Mouse (Mus musculus) E14TG2a.4 (cell line): ENCODE measurements around the gene Atp11a.

ENCODE experiments used
- CTCF ChIP-seq: conservative IDR thresholded peaks from 2 replicates; pipeline ENCODE4 v1.5.1; 2014; ENCODE audit warnings: low read length
- NANOG ChIP-seq: IDR thresholded peaks from 2 replicates; pipeline ENCODE4 v1.6.1; 2014; ENCODE audit warnings: borderline replicate concordance, low read length, mixed read lengths

DNA sequence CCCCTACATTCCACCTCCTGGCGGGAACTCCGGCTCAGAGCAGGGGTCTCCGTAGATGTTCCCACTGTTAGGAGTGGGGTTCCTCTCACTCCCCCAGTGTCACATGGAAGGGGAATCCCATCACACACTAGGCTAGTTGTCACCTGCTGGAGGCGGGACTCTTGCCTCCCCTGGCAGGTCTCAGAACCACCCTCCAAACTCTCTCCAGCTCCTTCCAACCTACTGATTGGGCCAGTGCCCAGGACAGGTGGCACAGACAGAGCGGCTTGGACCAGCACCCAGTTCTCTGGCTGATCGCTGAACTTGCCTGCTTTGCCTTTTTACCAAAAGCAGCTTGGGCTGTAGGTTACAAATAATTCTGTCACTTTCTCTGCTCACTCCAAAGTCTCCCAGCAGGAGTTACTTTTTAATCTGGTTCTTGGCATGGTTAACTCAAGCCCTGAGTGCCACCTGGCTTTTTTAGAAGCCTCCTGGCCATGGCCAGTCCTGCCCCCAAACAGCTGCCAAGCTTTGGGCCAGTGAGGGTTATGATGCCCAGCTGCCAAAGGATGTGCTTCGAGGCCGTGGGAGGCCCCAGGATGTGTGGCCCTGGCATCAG is 117.5 kb downstream of the Atp11a start:
- TF ChIP-seq CTCF (no peak), NANOG (no peak)
